Mouse (Mus musculus): ENCODE data around the gene Tph2.

DNA sequence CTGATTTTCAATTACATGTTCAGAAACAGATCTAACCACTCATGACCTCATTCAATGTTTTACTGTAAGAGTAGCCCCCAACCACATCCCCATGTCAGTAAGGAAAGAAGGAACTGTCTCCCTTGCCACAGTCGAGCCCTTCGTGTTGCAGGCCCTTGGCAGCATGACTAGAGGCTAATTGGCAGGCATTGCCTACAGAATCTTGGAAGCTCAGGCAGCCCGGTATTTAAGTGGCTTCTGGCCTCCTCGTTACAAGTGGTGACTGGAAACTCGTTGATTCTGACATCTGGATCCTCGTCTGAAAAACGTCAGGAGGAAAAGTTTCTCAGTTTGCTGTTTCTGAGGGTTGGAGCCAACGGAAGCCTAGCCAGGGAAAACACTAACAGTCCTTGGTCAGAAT is 80.6 kb downstream of the Tph2 start:
- TF ChIP-seq CTCF (IDR thresholded peaks at IDR 0.05; ENCODE audit: control insufficient read depth, insufficient read depth, low read length): no peak
- TF ChIP-seq POLR2A (IDR thresholded peaks at IDR 0.05; ENCODE audit: borderline replicate concordance, control insufficient read depth, low read depth, low read length): no peak
